Mouse (Mus musculus) embryonic facial prominence, embryonic 11.5 days (tissue): ENCODE measurements around the gene Svs3b. TPM values are rescaled to one million over a fixed set of nuclear protein-coding genes. Genes with fewer than 3 reads are reported as not detected.
"Not testable (repeated sequence)": the region's sequence is repeated elsewhere in the genome, so short reads cannot be mapped to it uniquely, and the experiment has no call there.

Source experiments
- ATAC-seq: fragments of 200-750 bp; cut with Nextera tagmentation; replicated peaks from 2 replicates; pipeline ENCODE4 v1.8.0; 2017; ENCODE audit warnings: low read depth; ENCODE audit not compliant: insufficient number of reproducible peaks, low FRiP score, low TSS enrichment
- DNase-seq: peaks from one replicate; pipeline ENCODE4 v3.0.0-alpha.2; 2015; ENCODE audit warnings: low spot score
- H3K27ac ChIP-seq: fragments of 300-500 bp; sonication (generic); replicated peaks from 2 replicates; pipeline ENCODE4 v1.5.1; 2014; ENCODE audit warnings: mild to moderate bottlenecking, low read depth, low read length, control low read depth
- H3K27me3 ChIP-seq: fragments of 300-500 bp; sonication (generic); 2 replicates; pipeline ENCODE4 v1.6.1; 2014; ENCODE audit warnings: mild to moderate bottlenecking, low read length, moderate library complexity, mixed read lengths; ENCODE audit not compliant: control insufficient read depth, insufficient read depth
- H3K36me3 ChIP-seq: fragments of 300-500 bp; sonication (generic); replicated peaks from 2 replicates; pipeline ENCODE4 v1.6.1; 2014; ENCODE audit warnings: low read depth, mild to moderate bottlenecking, low read length, moderate library complexity, mixed read lengths; ENCODE audit not compliant: control insufficient read depth, insufficient read depth
- H3K4me1 ChIP-seq: fragments of 300-500 bp; sonication (generic); 2 replicates; pipeline ENCODE4 v1.6.1; 2014; ENCODE audit warnings: low read length, mixed read lengths; ENCODE audit not compliant: control insufficient read depth, insufficient read depth
- H3K4me2 ChIP-seq: fragments of 300-500 bp; sonication (generic); 2 replicates; pipeline ENCODE4 v1.6.1; 2014; ENCODE audit warnings: low read depth, mild to moderate bottlenecking, control low read depth, low read length, moderate library complexity
- H3K4me3 ChIP-seq: fragments of 300-500 bp; sonication (generic); 2 replicates; pipeline ENCODE4 v1.5.1; 2014; ENCODE audit warnings: low read depth, low read length, control low read depth
- H3K9ac ChIP-seq: fragments of 300-500 bp; sonication (generic); replicated peaks from 2 replicates; pipeline ENCODE4 v1.6.1; 2014; ENCODE audit warnings: mild to moderate bottlenecking, control low read depth, low read length
- H3K9me3 ChIP-seq: fragments of 300-500 bp; sonication (generic); replicated peaks from 2 replicates; pipeline ENCODE4 v1.6.1; 2016; ENCODE audit warnings: mild to moderate bottlenecking, low read length, inconsistent platforms, mixed read lengths; ENCODE audit not compliant: control insufficient read depth
- WGBS: fragments of 180-500 bp; shearing (Covaris S2); extraction: QIAGEN DNeasy Blood & Tissue Kit; methylation state at CpG from one replicate; pipeline ENCODE4 v1.1.7; 2014; 5-methylcytosine and 5-hydroxymethylcytosine counted together
- polyA plus RNA-seq: library from polyadenylated mRNA; unstranded; fragments of >200 nt; fragmentation: Nextera tagmentation; extraction: Ambion mirVana; gene quantifications from 2 replicates; pipeline ENCODE4 v1.2.1, GENCODE M21; 2014

Gene Svs3b
- polyA plus RNA-seq, 1 experiment from 2014 or later = not detected

- Histone ChIP-seq H3K4me1 (no peaks in the 10 kb centered on the region), H3K9ac (no peak overlapping the region), H3K27me3 (no peaks in the 10 kb centered on the region), H3K4me2 (no peak overlapping the region), H3K27ac (no peak overlapping the region), H3K4me3 (no peak overlapping the region), H3K9me3 (no peaks in the 10 kb centered on the region), H3K36me3 (no peaks in the 10 kb centered on the region)
- ATAC-seq (no peak), DNase-seq (no peak)
- WGBS = 87% methylated on average over 5 of the region's 5 CpGs
These were observed 43.7 kb downstream of the Svs3b start for GRCm38 (mm10) chr2:164212711-164213110.

- Histone ChIP-seq H3K27me3 (no peaks in the 10 kb centered on the region), H3K9me3 (no peaks in the 10 kb centered on the region), H3K9ac (no peak overlapping the region), H3K36me3 (no peaks in the 10 kb centered on the region), H3K4me3 (no peak overlapping the region), H3K27ac (no peak overlapping the region), H3K4me2 (no peak overlapping the region), H3K4me1 (no peaks in the 10 kb centered on the region)
- 91% methylated on average over 4 of the region's 4 CpGs for WGBS
- DNase-seq (no peak), ATAC-seq (no peak)
These were observed 45.5 kb downstream of the Svs3b start for GRCm38 (mm10) chr2:164210892-164211291.

GRCm38 (mm10) chr2:164206676-164207075 lies 49.8 kb downstream of the Svs3b start:
- Histone ChIP-seq H3K4me1 (no peaks in the 10 kb centered on the region), H3K9ac (no peak overlapping the region), H3K4me3 (no peak overlapping the region), H3K27me3 (no peaks in the 10 kb centered on the region), H3K4me2 (no peak overlapping the region), H3K9me3 (no peaks in the 10 kb centered on the region), H3K27ac (no peak overlapping the region), H3K36me3 (no peaks in the 10 kb centered on the region)
- ATAC-seq = no peak
- WGBS = 82% methylated on average over 4 of the region's 4 CpGs
- DNase-seq = no peak

- H3K27me3 ChIP-seq, H3K4me3 ChIP-seq, H3K4me2 ChIP-seq, ATAC-seq, H3K9me3 ChIP-seq, DNase-seq, H3K36me3 ChIP-seq, H3K27ac ChIP-seq, H3K9ac ChIP-seq, H3K4me1 ChIP-seq: not testable (repeated sequence)
- 90% methylated on average over 10 of the region's 10 CpGs for WGBS
These were observed 50.4 kb downstream of the Svs3b start for GRCm38 (mm10) chr2:164206011-164206410.

Other genes with a start within 250 kb of the Svs3b start
- gene Pabpc1l, start 231.2 kb downstream of the Svs3b start, polyA plus RNA-seq = 1.4 and 2.2 TPM in 2 replicates
- gene Stk4, start 186.3 kb downstream of the Svs3b start, polyA plus RNA-seq = 26.5 and 31.4 TPM in 2 replicates
- gene Tomm34, start 185.5 kb downstream of the Svs3b start, polyA plus RNA-seq = 60.5 and 61.0 TPM in 2 replicates
- 0.07 and 0.20 TPM in 2 replicates for gene Kcns1, start 85.5 kb downstream of the Svs3b start, polyA plus RNA-seq
- not detected in 2 replicates for gene Wfdc5, start 73.9 kb downstream of the Svs3b start, polyA plus RNA-seq
- gene Wfdc12, start 66.0 kb downstream of the Svs3b start, polyA plus RNA-seq = not detected in 2 replicates
- gene Wfdc15a, start 56.5 kb downstream of the Svs3b start, polyA plus RNA-seq = not detected in 2 replicates
- gene Wfdc15b, start 35.0 kb downstream of the Svs3b start, polyA plus RNA-seq = not detected in 2 replicates
- not detected in 2 replicates for gene Svs2, start 18.2 kb downstream of the Svs3b start, polyA plus RNA-seq
- not detected in 2 replicates for gene Svs4, start 21.8 kb upstream of the Svs3b start, polyA plus RNA-seq
- gene Svs3a, start 32.6 kb upstream of the Svs3b start, polyA plus RNA-seq = not detected in 2 replicates
- gene Svs6, start 60.1 kb upstream of the Svs3b start, polyA plus RNA-seq = not detected in 2 replicates
- gene Svs5, start 76.1 kb upstream of the Svs3b start, polyA plus RNA-seq = not detected in 2 replicates
- gene Slpi, start 132.5 kb upstream of the Svs3b start, polyA plus RNA-seq = 0.32 and 0.79 TPM in 2 replicates
- not detected in 2 replicates for gene Rbpjl, start 146.5 kb upstream of the Svs3b start, polyA plus RNA-seq
- gene Matn4, start 148.5 kb upstream of the Svs3b start, polyA plus RNA-seq = 1.2 and 1.3 TPM in 2 replicates
- gene Sdc4, start 187.2 kb upstream of the Svs3b start, polyA plus RNA-seq = 19.2 and 24.1 TPM in 2 replicates
- 53.3 and 58.3 TPM in 2 replicates for gene Sys1, start 200.3 kb upstream of the Svs3b start, polyA plus RNA-seq
- 2.6 and 4.3 TPM in 2 replicates for gene Gm20458, start 204.3 kb upstream of the Svs3b start, polyA plus RNA-seq
- not detected in 2 replicates for gene Trp53tg5, start 217.1 kb upstream of the Svs3b start, polyA plus RNA-seq
- gene Dbndd2, start 229.5 kb upstream of the Svs3b start, polyA plus RNA-seq = 1.6 and 4.2 TPM in 2 replicates
- 38.4 and 43.3 TPM in 2 replicates for gene Pigt, start 240.9 kb upstream of the Svs3b start, polyA plus RNA-seq